Mouse (Mus musculus) intestine, postnatal 0 days (tissue): ENCODE results near the gene Gm20708. TPM values are rescaled to one million over a fixed set of nuclear protein-coding genes. Genes with fewer than 3 reads are reported as not detected.

Experiments
- ATAC-seq: fragments of 200-750 bp; cut with Nextera tagmentation; 2 replicates; pipeline ENCODE4 v1.8.0; 2017; ENCODE audit warnings: mild to moderate bottlenecking, moderate TSS enrichment, moderate library complexity
- H3K27ac ChIP-seq: fragments of 300-500 bp; sonication (generic); 2 replicates; pipeline ENCODE4 v1.5.1; 2014; ENCODE audit warnings: mild to moderate bottlenecking, low read depth, low read length, moderate library complexity
- H3K27me3 ChIP-seq: fragments of 300-500 bp; sonication (generic); replicated peaks from 2 replicates; pipeline ENCODE4 v1.6.1; 2014; ENCODE audit warnings: low read length, mixed read lengths; ENCODE audit not compliant: control insufficient read depth, insufficient read depth
- H3K36me3 ChIP-seq: fragments of 300-500 bp; sonication (generic); 2 replicates; pipeline ENCODE4 v1.6.1; 2014; ENCODE audit warnings: mild to moderate bottlenecking, moderate library complexity; ENCODE audit not compliant: control insufficient read depth, insufficient read depth
- H3K4me1 ChIP-seq: fragments of 300-500 bp; sonication (generic); replicated peaks from 2 replicates; pipeline ENCODE4 v1.6.1; 2014; ENCODE audit warnings: antibody characterized with exemption, low read length, mixed read lengths; ENCODE audit not compliant: control insufficient read depth, insufficient read depth
- H3K4me2 ChIP-seq: fragments of 300-500 bp; sonication (generic); replicated peaks from 2 replicates; pipeline ENCODE4 v1.6.1; 2014; ENCODE audit warnings: low read depth, mild to moderate bottlenecking, moderate library complexity
- H3K4me3 ChIP-seq: fragments of 300-500 bp; sonication (generic); 2 replicates; pipeline ENCODE4 v1.5.1; 2014; ENCODE audit warnings: low read depth, low read length
- H3K9ac ChIP-seq: fragments of 300-500 bp; sonication (generic); 2 replicates; pipeline ENCODE4 v1.6.1; 2014; ENCODE audit warnings: mild to moderate bottlenecking, low read depth, low read length
- H3K9me3 ChIP-seq: fragments of 300-500 bp; sonication (generic); 2 replicates; pipeline ENCODE4 v1.6.1; 2016; ENCODE audit warnings: mixed run types; ENCODE audit not compliant: control insufficient read depth
- CTCF ChIP-seq: sonication (generic); IDR thresholded peaks from 2 replicates; pipeline ENCODE4 v1.5.1; 2016; ENCODE audit warnings: low read depth, mild to moderate bottlenecking, control low read depth, antibody characterized with exemption, moderate library complexity
- WGBS: fragments of 180-500 bp; shearing (Covaris S2); extraction: QIAGEN DNeasy Blood & Tissue Kit; methylation state at CpG from one replicate; pipeline ENCODE4 v1.1.7; 2014; 5-methylcytosine and 5-hydroxymethylcytosine counted together
- polyA plus RNA-seq: library from polyadenylated mRNA; unstranded; fragments of >200 nt; fragmentation: Nextera tagmentation; extraction: Ambion mirVana; gene quantifications from 2 replicates; pipeline ENCODE4 v1.2.1, GENCODE M21; 2015

Gm20708 gene
- polyA plus RNA-seq, 1 experiment from 2014 or later: 0.29 TPM

GRCm38 (mm10) chr11:117877917-117878745, 68.7 kb downstream of the Gm20708 start:
- Histone ChIP-seq H3K9ac (no peak overlapping the region), H3K4me1 (peaks cover 24% of the 10 kb centered on the region)

GRCm38 (mm10) chr11:117878892-117879291, 69.4 kb downstream of the Gm20708 start:
- TF ChIP-seq CTCF: no peak
- 44% methylated on average over 8 of the region's 8 CpGs for WGBS
- H3K27me3 ChIP-seq: no peaks in the 10 kb centered on the region
- no peaks in the 10 kb centered on the region for H3K36me3 ChIP-seq
- no peak for ATAC-seq
- no peak overlapping the region for H3K9ac ChIP-seq
- peak overlapping the region; percentile 27 for H3K4me2 ChIP-seq
- H3K27ac ChIP-seq: peak overlapping the region; percentile 61
- H3K4me1 ChIP-seq: peaks cover 24% of the 10 kb centered on the region
- no peaks in the 10 kb centered on the region for H3K9me3 ChIP-seq
- no peak overlapping the region for H3K4me3 ChIP-seq

More at GRCm38 (mm10) chr11:117877917-117878745, 68.7 kb downstream of the Gm20708 start:
- no peaks in the 10 kb centered on the region for H3K36me3 ChIP-seq
- 12% methylated on average over 13 of the region's 13 CpGs for WGBS
- H3K4me3 ChIP-seq: no peak overlapping the region
- peak overlapping the region; percentile 61 for H3K27ac ChIP-seq
- TF ChIP-seq CTCF: no peak
- H3K27me3 ChIP-seq: no peaks in the 10 kb centered on the region
- no peaks in the 10 kb centered on the region for H3K9me3 ChIP-seq
- ATAC-seq: peak; percentile 77
- H3K4me2 ChIP-seq: peak overlapping the region; percentile 27

- H3K4me1 ChIP-seq: peaks cover 24% of the 10 kb centered on the region
- H3K9ac ChIP-seq: no peak overlapping the region
- H3K36me3 ChIP-seq: no peaks in the 10 kb centered on the region
- no peaks in the 10 kb centered on the region for H3K27me3 ChIP-seq
- H3K4me3 ChIP-seq: no peak overlapping the region
- WGBS: 73% methylated on average over 6 of the region's 6 CpGs
- no peak for TF ChIP-seq CTCF
- H3K4me2 ChIP-seq: no peak overlapping the region
- no peak overlapping the region for H3K27ac ChIP-seq
- H3K9me3 ChIP-seq: no peaks in the 10 kb centered on the region
- ATAC-seq: no peak
Measured at GRCm38 (mm10) chr11:117879676-117880075, 70.2 kb downstream of the Gm20708 start.

- H3K36me3 ChIP-seq: no peaks in the 10 kb centered on the region
- peaks cover 24% of the 10 kb centered on the region for H3K4me1 ChIP-seq
- no peaks in the 10 kb centered on the region for H3K27me3 ChIP-seq
- 89% methylated on average over 9 of the region's 9 CpGs for WGBS
- 0 out of 2 replicates have a peak overlapping the region, but pooled peaks have one; percentile 31 for H3K9ac ChIP-seq
- H3K4me2 ChIP-seq: no peak overlapping the region
- no peak overlapping the region for H3K4me3 ChIP-seq
- H3K27ac ChIP-seq: no peak overlapping the region
- ATAC-seq: no peak
- no peak for TF ChIP-seq CTCF
- no peaks in the 10 kb centered on the region for H3K9me3 ChIP-seq
Measured at GRCm38 (mm10) chr11:117880336-117880976, 71.0 kb downstream of the Gm20708 start.

GRCm38 (mm10) chr11:117880977-117881358, 71.5 kb downstream of the Gm20708 start:
- TF ChIP-seq CTCF: no peak
- no peaks in the 10 kb centered on the region for H3K36me3 ChIP-seq
- H3K4me1 ChIP-seq: peaks cover 24% of the 10 kb centered on the region
- peak overlapping the region; percentile 31; the same call in 1 of the 2 replicates for H3K9ac ChIP-seq
- no peaks in the 10 kb centered on the region for H3K9me3 ChIP-seq
- no peak overlapping the region for H3K4me3 ChIP-seq
- no peak overlapping the region for H3K4me2 ChIP-seq
- H3K27ac ChIP-seq: 0 out of 2 replicates have a peak overlapping the region, but pooled peaks have one; percentile 83
- 73% methylated on average over 6 of the region's 6 CpGs for WGBS
- no peak for ATAC-seq
- no peaks in the 10 kb centered on the region for H3K27me3 ChIP-seq

GRCm38 (mm10) chr11:117881787-117882186, 72.3 kb downstream of the Gm20708 start:
- H3K4me2 ChIP-seq: 0 out of 2 replicates have a peak overlapping the region, but pooled peaks have one; percentile 9
- ATAC-seq: peak; percentile 17; the same call in 1 of the 2 replicates

More at GRCm38 (mm10) chr11:117881787-117882186, 72.3 kb downstream of the Gm20708 start:
- no peaks in the 10 kb centered on the region for H3K27me3 ChIP-seq
- H3K36me3 ChIP-seq: no peaks in the 10 kb centered on the region
- H3K4me1 ChIP-seq: peaks cover 24% of the 10 kb centered on the region
- peak overlapping the region; percentile 31; the same call in 1 of the 2 replicates for H3K9ac ChIP-seq
- 0 out of 2 replicates have a peak, but pooled peaks have one; percentile 6 for TF ChIP-seq CTCF
- H3K4me3 ChIP-seq: no peak overlapping the region
- under 1% methylated on average over 8 of the region's 8 CpGs for WGBS
- H3K27ac ChIP-seq: peak overlapping the region; percentile 83
- H3K9me3 ChIP-seq: no peaks in the 10 kb centered on the region
